Mouse (Mus musculus) midbrain, embryonic 14.5 days (tissue): ENCODE measurements at regions not wholly inside any gene's neighbourhood (a gene's known extent, or its start where the extent isn't known, plus 50 kb on each side); places are given as distances from the start of the nearest gene placed in this dataset.

Experiments
- ATAC-seq: fragments of 200-750 bp; cut with Nextera tagmentation; 2 replicates; pipeline ENCODE4 v1.8.0; 2017; ENCODE audit warnings: moderate number of reproducible peaks, moderate library complexity; ENCODE audit not compliant: low FRiP score, low TSS enrichment
- DNase-seq: peaks from one replicate; pipeline ENCODE4 v3.0.0-alpha.2; 2015
- H3K27ac ChIP-seq: fragments of 300-500 bp; sonication (generic); replicated peaks from 2 replicates; pipeline ENCODE4 v1.5.1; 2014; ENCODE audit warnings: mild to moderate bottlenecking, low read depth, low read length, moderate library complexity
- H3K27me3 ChIP-seq: fragments of 300-500 bp; sonication (generic); 2 replicates; pipeline ENCODE4 v1.6.1; 2014; ENCODE audit warnings: low read length, control low read depth, mixed read lengths; ENCODE audit not compliant: control insufficient read depth, insufficient read depth
- H3K36me3 ChIP-seq: fragments of 300-500 bp; sonication (generic); 2 replicates; pipeline ENCODE4 v1.6.1; 2014; ENCODE audit warnings: low read length, control low read depth; ENCODE audit not compliant: control insufficient read depth, insufficient read depth
- H3K4me1 ChIP-seq: fragments of 300-500 bp; sonication (generic); 2 replicates; pipeline ENCODE4 v1.6.1; 2014; ENCODE audit warnings: mild to moderate bottlenecking, antibody characterized with exemption, low read length, control low read depth; ENCODE audit not compliant: control insufficient read depth, insufficient read depth
- H3K4me2 ChIP-seq: fragments of 300-500 bp; sonication (generic); 2 replicates; pipeline ENCODE4 v1.6.1; 2014; ENCODE audit warnings: mild to moderate bottlenecking, low read length, moderate library complexity
- H3K4me3 ChIP-seq: fragments of 300-500 bp; sonication (generic); replicated peaks from 2 replicates; pipeline ENCODE4 v1.5.1; 2014; ENCODE audit warnings: low read depth, low read length
- H3K9ac ChIP-seq: fragments of 300-500 bp; sonication (generic); replicated peaks from 2 replicates; pipeline ENCODE4 v1.6.1; 2014; ENCODE audit warnings: mild to moderate bottlenecking, low read length, moderate library complexity
- H3K9me3 ChIP-seq: fragments of 300-500 bp; sonication (generic); 2 replicates; pipeline ENCODE4 v1.6.1; 2016; ENCODE audit warnings: low read length, control low read depth, mixed read lengths; ENCODE audit not compliant: control insufficient read depth
- WGBS: fragments of 180-500 bp; shearing (Covaris S2); extraction: QIAGEN DNeasy Blood & Tissue Kit; methylation state at CpG from one replicate; pipeline ENCODE4 v1.1.7; 2014; 5-methylcytosine and 5-hydroxymethylcytosine counted together

DNA sequence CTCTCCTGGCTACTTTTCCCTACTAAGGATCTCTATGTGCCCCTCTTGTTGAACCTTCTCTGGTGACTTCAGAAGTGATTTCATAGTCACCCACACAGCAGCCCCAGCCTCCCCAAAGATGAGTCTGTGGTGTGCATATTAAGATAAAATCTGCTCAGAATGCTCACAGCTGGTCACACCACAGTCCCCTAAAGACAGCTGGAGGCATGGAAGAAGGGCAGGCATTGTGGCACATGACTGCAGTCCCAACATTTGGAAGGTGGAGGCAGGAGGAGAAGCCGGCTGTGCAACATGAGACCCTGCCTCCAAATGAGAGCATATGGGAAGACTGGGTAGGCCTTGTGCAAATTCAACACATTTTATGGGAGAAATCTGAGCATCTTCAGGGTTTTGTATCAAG lies 70.0 kb upstream of the Cplx2 start:
- H3K27me3 ChIP-seq = no peaks in the 10 kb centered on the region
- no peak overlapping the region for H3K4me2 ChIP-seq
- no peak overlapping the region for H3K4me3 ChIP-seq
- H3K27ac ChIP-seq = no peak overlapping the region
- H3K4me1 ChIP-seq = peaks cover 28% of the 10 kb centered on the region
- DNase-seq (no peak), ATAC-seq (no peak)
- no peaks in the 10 kb centered on the region for H3K9me3 ChIP-seq
- no peaks in the 10 kb centered on the region for H3K36me3 ChIP-seq
- WGBS = 66% methylated on average over 1 of the region's 1 CpGs
- H3K9ac ChIP-seq = no peak overlapping the region

DNA sequence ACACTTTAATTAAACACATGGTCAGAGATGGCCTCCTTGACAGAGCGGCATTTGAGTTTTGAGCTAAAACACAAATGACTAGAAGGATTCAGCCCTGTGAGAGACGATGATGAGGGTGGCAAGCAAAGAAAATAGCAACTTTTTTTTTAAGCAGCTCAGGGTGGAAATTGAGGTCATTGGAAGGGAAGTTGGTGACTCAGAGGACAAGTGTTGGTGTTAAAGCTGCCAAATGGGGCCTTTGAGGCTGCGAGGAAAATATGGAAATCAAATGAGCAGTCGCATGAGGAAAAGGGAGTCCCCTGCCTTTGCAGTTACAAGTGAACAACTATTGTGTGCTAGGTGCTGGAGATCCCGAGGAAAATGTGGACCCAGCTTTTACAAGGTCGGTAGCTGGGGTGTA lies 69.5 kb upstream of the Cplx2 start:
- H3K4me2 ChIP-seq = peak overlapping the region; percentile 98
- no peaks in the 10 kb centered on the region for H3K27me3 ChIP-seq
- H3K4me3 ChIP-seq = peak overlapping the region; percentile 70; the same call in 1 of the 2 replicates
- peaks cover 26% of the 10 kb centered on the region for H3K4me1 ChIP-seq
- H3K36me3 ChIP-seq = no peaks in the 10 kb centered on the region
- peak overlapping the region; percentile 99; the same call in 1 of the 2 replicates for H3K27ac ChIP-seq
- WGBS = 46% methylated on average over 6 of the region's 6 CpGs
- ATAC-seq (no peak), DNase-seq (no peak)
- H3K9ac ChIP-seq = peak overlapping the region; percentile 96; the same call in 1 of the 2 replicates
- H3K9me3 ChIP-seq = no peaks in the 10 kb centered on the region

DNA sequence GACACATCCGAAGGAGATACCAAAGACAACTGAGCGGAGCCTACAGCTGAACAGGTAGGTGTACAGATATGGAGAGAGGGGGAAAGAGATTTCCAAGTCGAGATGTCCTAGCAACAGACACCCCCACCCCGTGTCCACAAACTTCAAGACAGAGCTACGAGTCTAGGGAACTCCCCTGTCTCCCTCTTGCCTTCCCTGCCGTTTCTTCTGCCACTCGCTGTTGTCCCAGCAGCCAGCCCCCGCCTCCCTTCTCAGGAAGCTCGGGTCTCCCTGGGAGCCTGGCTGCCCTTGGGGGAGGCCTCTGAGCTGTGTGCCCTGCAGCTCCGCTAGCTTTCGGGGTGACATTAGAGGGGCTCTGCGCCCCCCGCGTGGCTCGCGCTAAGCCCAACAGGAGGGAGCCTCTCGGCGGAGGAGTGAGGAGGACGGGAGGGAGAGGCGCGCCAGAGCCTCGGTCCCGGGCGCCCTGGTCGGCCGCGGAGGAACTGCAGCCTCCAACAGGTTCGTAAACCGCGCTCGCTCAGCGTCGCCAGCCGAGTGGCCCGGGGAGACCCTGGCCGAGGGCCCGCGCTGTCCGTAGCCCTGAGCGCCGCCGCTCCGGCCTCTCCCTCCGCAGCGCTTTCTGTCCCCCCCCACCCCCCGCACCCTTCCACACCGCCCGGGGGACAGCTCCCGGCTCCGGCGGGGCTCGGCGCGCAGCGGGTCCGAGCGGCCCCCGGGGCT lies 68.6 kb upstream of the Cplx2 start:
- peak overlapping the region; percentile 98 for H3K4me2 ChIP-seq
- H3K9me3 ChIP-seq = no peaks in the 10 kb centered on the region
- ATAC-seq = peak; percentile 60
- H3K36me3 ChIP-seq = no peaks in the 10 kb centered on the region
- H3K9ac ChIP-seq = peak overlapping the region; percentile 96
- peak overlapping the region; percentile 70 for H3K4me3 ChIP-seq
- DNase-seq = peak; percentile 79
- peak overlapping the region; percentile 99 for H3K27ac ChIP-seq
- H3K4me1 ChIP-seq = peaks cover 26% of the 10 kb centered on the region
- 2% methylated on average over 54 of the region's 58 CpGs for WGBS
- H3K27me3 ChIP-seq = no peaks in the 10 kb centered on the region

DNA sequence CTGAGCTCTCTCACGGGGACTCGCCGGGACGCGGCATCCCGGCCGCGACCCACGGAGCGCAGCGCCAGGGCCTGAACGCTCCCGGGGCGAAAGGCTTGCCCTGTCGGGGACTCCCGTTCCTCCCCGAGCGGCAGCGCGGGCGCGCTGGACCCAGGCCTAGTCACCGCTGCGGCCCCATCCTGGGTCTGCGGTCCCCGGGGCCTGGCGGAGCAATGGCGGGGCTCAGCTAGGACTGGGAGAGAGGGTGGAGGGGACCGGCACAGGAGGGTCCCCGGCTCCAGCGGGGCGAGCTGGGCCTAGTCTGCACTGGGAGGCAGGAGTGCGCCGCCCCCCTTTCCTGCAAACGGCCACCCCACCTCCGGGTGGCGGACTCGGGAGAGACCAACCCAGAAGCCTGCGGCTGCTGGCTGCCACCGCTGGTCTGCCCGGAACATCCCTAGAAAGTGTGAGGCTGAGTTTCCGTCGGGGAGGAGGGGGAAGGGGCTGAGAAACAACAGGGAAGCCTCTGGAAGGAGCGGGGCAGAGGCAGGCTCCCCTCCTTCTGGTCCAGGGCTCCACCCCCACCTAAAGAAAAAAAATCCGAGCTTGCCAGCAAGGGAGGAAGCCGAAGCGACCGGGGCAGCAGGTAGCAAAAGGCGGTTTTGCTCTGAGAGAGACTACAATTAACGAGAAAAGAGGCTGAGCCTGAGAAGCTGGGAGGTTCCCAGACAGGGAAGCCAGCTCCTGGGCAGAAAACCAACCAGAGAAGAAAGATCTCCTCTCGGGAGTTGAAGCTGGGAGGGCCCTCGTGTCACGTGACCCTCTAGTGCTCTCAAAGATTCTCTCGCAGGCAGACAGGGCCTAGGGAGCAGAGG lies 67.9 kb upstream of the Cplx2 start:
- H3K4me2 ChIP-seq = peak overlapping the region; percentile 98
- 1% methylated on average over 49 of the region's 54 CpGs for WGBS
- peak; percentile 82 for ATAC-seq

DNA sequence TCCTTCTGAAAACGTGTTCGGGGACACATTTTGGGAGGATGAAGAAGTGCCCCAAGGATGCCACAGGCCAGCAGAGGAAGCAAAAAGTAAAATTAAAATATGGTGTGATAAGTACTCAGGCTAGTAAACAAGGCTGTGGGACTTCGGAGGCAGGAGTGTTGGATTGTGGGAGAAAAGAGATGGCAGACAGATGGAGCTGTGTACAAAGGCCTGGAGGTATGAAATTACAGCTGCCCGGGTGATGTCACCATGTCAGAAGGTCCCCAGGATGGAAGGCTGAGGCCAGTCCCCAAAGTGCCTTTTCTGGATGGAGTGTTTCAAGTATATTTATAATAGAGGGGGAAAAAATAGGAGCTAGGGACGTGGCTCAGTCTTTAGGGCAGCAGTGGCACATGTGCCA lies 66.9 kb upstream of the Cplx2 start:
- 56% methylated on average over 5 of the region's 5 CpGs for WGBS
- no peaks in the 10 kb centered on the region for H3K9me3 ChIP-seq
- peaks cover 29% of the 10 kb centered on the region for H3K4me1 ChIP-seq
- peak overlapping the region; percentile 98 for H3K4me2 ChIP-seq
- no peaks in the 10 kb centered on the region for H3K36me3 ChIP-seq
- no peaks in the 10 kb centered on the region for H3K27me3 ChIP-seq
- DNase-seq = peak; percentile 34
- H3K27ac ChIP-seq = peak overlapping the region; percentile 99
- no peak overlapping the region for H3K4me3 ChIP-seq
- ATAC-seq = no peak
- H3K9ac ChIP-seq = no peak overlapping the region

More for the DNA sequence above, 67.9 kb upstream of the Cplx2 start:
- no peaks in the 10 kb centered on the region for H3K27me3 ChIP-seq
- peak overlapping the region; percentile 96 for H3K9ac ChIP-seq
- H3K9me3 ChIP-seq = no peaks in the 10 kb centered on the region
- no peaks in the 10 kb centered on the region for H3K36me3 ChIP-seq
- H3K27ac ChIP-seq = peak overlapping the region; percentile 99
- DNase-seq = peak; percentile 89
- H3K4me3 ChIP-seq = peak overlapping the region; percentile 70
- H3K4me1 ChIP-seq = peaks cover 23% of the 10 kb centered on the region

DNA sequence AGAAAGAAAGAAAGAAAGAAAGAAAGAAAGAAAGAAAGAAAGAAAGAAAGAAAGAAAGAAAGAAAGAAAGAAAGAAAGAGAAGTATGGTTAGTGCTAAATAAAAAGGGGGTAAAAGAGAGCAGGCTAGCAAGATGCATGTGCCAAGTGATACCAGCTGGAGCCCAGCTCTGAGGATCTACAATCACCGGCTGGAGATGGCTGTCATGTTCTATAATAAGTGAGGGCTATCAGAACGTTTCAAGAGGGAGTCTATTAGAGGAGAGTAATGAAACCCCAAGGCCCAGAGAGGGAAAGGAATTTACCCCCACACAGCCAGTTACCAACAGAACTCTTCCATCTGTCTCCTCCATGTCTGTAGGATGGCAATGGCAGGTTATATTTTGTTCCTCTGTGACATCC lies 62.6 kb upstream of the Cplx2 start:
- Histone ChIP-seq H3K9ac (no peak overlapping the region), H3K4me2 (no peak overlapping the region), H3K36me3 (no peaks in the 10 kb centered on the region), H3K27me3 (no peaks in the 10 kb centered on the region), H3K9me3 (no peaks in the 10 kb centered on the region), H3K27ac (peak overlapping the region; percentile 80), H3K4me1 (peaks cover 22% of the 10 kb centered on the region), H3K4me3 (no peak overlapping the region)
- 28% methylated on average over 2 of the region's 2 CpGs for WGBS
- no peak for DNase-seq
- no peak for ATAC-seq

DNA sequence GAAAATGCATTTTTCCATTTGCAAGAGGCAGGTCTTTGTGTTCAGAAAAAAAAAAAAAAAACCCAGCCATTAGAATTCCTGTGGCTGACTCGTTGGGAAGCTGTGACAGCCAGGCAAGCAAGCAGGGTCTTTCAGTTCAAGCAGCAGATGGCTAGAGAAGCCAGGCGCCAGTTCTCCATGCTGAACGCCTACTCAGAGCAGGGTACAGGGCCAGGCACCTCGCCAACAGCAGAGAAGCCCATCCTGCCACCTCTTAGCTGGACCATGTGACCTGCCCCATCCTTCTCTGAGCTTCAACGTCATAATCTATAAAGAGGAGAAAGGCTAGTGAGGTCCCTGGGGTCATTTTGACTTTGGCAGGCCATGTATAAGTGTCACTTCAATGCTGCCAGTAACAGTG lies 61.8 kb upstream of the Cplx2 start:
- 18% methylated on average over 5 of the region's 5 CpGs for WGBS
- Histone ChIP-seq H3K27me3 (no peaks in the 10 kb centered on the region), H3K9ac (no peak overlapping the region; the same call in 1 of the 2 replicates), H3K4me1 (peaks cover 15% of the 10 kb centered on the region), H3K9me3 (no peaks in the 10 kb centered on the region), H3K27ac (peak overlapping the region; percentile 80), H3K4me3 (no peak overlapping the region), H3K36me3 (no peaks in the 10 kb centered on the region), H3K4me2 (no peak overlapping the region)
- ATAC-seq (peak; percentile 68; the same call in 1 of the 2 replicates), DNase-seq (peak; percentile 71)

DNA sequence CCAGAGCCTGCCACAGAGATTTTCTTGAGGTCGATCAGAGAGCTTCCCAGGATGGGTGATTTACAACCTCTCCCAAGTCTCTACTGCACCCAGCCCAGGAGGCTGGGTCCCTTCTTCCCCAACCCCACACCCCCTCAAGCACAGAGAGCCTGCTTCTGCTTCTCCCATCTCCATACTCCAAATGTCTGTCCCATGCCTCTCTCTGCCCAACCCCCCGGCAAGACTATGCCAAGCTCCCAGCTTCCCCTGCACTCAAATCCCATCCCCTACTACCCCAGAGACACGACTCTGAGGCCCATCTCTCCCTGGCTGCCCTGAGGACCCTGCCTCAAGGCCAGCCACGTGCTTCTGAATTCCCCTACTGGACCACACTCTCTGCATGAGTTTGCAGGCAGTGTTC lies 61.0 kb upstream of the Cplx2 start:
- Histone ChIP-seq H3K9ac (no peak overlapping the region), H3K4me3 (no peak overlapping the region), H3K27me3 (no peaks in the 10 kb centered on the region), H3K36me3 (no peaks in the 10 kb centered on the region), H3K9me3 (no peaks in the 10 kb centered on the region), H3K4me2 (no peak overlapping the region), H3K27ac (peak overlapping the region; percentile 80), H3K4me1 (peaks cover 13% of the 10 kb centered on the region)
- ATAC-seq (no peak), DNase-seq (no peak)
- WGBS = 60% methylated on average over 4 of the region's 4 CpGs
